Mouse (Mus musculus): ENCODE data around the gene Tbx1. TPM values are rescaled to one million over a fixed set of nuclear protein-coding genes. Genes with fewer than 3 reads are reported as not detected.
"Not testable (repeated sequence)": the region's sequence is repeated elsewhere in the genome, so short reads cannot be mapped to it uniquely, and the experiment has no call there.

Gene Tbx1
- polyA plus RNA-seq, 1 experiment from 2014 or later = 7.8 TPM

DNA sequence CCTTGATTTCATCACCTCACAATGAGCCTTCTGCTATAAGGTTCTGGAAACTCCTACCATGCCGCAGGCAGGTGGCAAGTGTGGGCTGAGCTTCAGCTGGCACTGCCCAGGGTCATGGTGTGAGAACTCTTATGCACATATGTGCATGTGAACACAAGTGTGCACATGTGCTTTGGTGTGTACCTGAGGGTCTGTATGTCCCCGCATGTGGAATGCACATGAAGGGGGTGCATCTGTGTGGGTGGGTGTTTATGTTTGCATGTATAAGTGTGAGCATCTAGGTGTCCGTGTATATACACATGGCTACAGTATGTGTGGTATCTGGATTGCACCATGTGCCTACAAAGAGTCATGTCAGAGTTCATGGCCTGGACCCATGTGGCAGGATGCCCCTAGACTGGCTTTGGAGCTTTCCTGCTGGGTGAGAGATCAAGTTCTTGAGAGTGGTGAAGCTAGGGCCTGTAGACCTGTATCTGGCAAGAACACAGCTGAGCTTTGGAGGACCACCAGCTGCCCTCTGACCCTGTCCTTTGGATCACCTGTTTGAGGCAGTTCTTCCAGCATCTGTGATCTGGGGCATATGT lies 53.0 kb downstream of the Tbx1 start:
- no peak for TF ChIP-seq CTCF (IDR thresholded peaks at IDR 0.05)
- TF ChIP-seq EP300 (IDR thresholded peaks at IDR 0.05) = no peak
- Histone ChIP-seq H3K4me1 (ENCODE audit: insufficient read depth, low read depth, low read length) (no peaks in the 10 kb centered on the region), H3K9ac (replicated peaks; ENCODE audit: low read depth) (no peak overlapping the region), H3K4me3 (ENCODE audit: low read depth, low read length) (no peak overlapping the region), H3K27me3 (replicated peaks; ENCODE audit: insufficient read depth, low read length) (no peaks in the 10 kb centered on the region), H3K9me3 (ENCODE audit: low read length) (no peaks in the 10 kb centered on the region), H3K36me3 (ENCODE audit: insufficient read depth, low read length) (no peaks in the 10 kb centered on the region), H3K27ac (ENCODE audit: low read length) (no peak overlapping the region), H3K4me2 (replicated peaks; ENCODE audit: low read depth, low read length) (no peak overlapping the region)
- WGBS = 86% methylated on average over 3 of the region's 3 CpGs
- ATAC-seq (no peak), DNase-seq (ENCODE audit: low spot score) (no peak)

DNA sequence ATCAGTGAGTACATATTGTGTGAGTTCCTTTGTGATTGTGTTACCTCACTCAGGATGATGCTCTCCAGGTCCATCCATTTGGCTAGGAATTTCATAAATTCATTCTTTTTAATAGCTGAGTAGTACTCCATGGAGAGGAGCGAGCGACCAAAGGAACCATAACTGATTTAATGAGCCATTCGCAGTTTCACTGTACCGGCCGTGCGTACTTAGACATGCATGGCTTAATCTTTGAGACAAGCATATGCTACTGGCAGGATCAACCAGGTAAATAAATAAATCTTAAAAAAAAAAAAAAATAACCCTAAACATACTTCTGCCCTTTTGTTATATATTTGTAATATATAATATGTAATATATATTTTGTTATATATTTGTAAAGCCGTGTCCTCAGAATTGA lies 57.4 kb downstream of the Tbx1 start:
- H3K4me2 ChIP-seq (replicated peaks; ENCODE audit: low read depth, low read length); H3K4me3 ChIP-seq (ENCODE audit: low read depth, low read length); H3K9me3 ChIP-seq (ENCODE audit: low read length); H3K27me3 ChIP-seq (replicated peaks; ENCODE audit: insufficient read depth, low read length); H3K9ac ChIP-seq (replicated peaks; ENCODE audit: low read depth); H3K4me1 ChIP-seq (ENCODE audit: insufficient read depth, low read depth, low read length); H3K27ac ChIP-seq (ENCODE audit: low read length); DNase-seq (ENCODE audit: low spot score); H3K36me3 ChIP-seq (ENCODE audit: insufficient read depth, low read length): not testable (repeated sequence)
- peak; percentile 95 for ATAC-seq
- 97% methylated on average over 7 of the region's 7 CpGs for WGBS

Other genes starting within 250 kb of the Tbx1 start
- 23.7 and 25.2 TPM in 2 replicates for gene Tango2, start 242.6 kb downstream of the Tbx1 start, polyA plus RNA-seq (2015; fragmentation: Nextera tagmentation; extraction: Ambion mirVana)
- gene Arvcf, start 242.5 kb downstream of the Tbx1 start, polyA plus RNA-seq (2015; fragmentation: Nextera tagmentation; extraction: Ambion mirVana) = 14.6 and 18.5 TPM in 2 replicates
- 20.0 and 20.9 TPM in 2 replicates for gene Txnrd2, start 164.3 kb downstream of the Tbx1 start, polyA plus RNA-seq (2015; fragmentation: Nextera tagmentation; extraction: Ambion mirVana)
- gene Comt, start 163.8 kb downstream of the Tbx1 start, polyA plus RNA-seq (2015; fragmentation: Nextera tagmentation; extraction: Ambion mirVana) = 109 and 111 TPM in 2 replicates
- gene Gnb1l, start 92.0 kb downstream of the Tbx1 start, polyA plus RNA-seq (2015; fragmentation: Nextera tagmentation; extraction: Ambion mirVana) = 8.1 and 8.4 TPM in 2 replicates
- gene Rtl10, start 91.8 kb downstream of the Tbx1 start, polyA plus RNA-seq (2015; fragmentation: Nextera tagmentation; extraction: Ambion mirVana) = 1.1 TPM in 2 replicates
- gene Gp1bb, start 31.7 kb upstream of the Tbx1 start, polyA plus RNA-seq (2015; fragmentation: Nextera tagmentation; extraction: Ambion mirVana) = 7.9 and 8.8 TPM in 2 replicates
- gene Gm49601, start 35.8 kb upstream of the Tbx1 start, polyA plus RNA-seq (2015; fragmentation: Nextera tagmentation; extraction: Ambion mirVana) = 2.2 and 3.1 TPM in 2 replicates
- 8.5 and 9.6 TPM in 2 replicates for gene Sept5, start 39.3 kb upstream of the Tbx1 start, polyA plus RNA-seq (2015; fragmentation: Nextera tagmentation; extraction: Ambion mirVana)
- 400 and 432 TPM in 2 replicates for gene Cldn5, start 186.2 kb upstream of the Tbx1 start, polyA plus RNA-seq (2015; fragmentation: Nextera tagmentation; extraction: Ambion mirVana)
- 75.4 and 81.7 TPM in 2 replicates for gene Ufd1, start 221.1 kb upstream of the Tbx1 start, polyA plus RNA-seq (2015; fragmentation: Nextera tagmentation; extraction: Ambion mirVana)
- gene Cdc45, start 221.3 kb upstream of the Tbx1 start, polyA plus RNA-seq (2015; fragmentation: Nextera tagmentation; extraction: Ambion mirVana) = 4.8 and 6.0 TPM in 2 replicates
- 23.7 and 28.9 TPM in 2 replicates for gene 2510002D24Rik, start 245.9 kb upstream of the Tbx1 start, polyA plus RNA-seq (2015; fragmentation: Nextera tagmentation; extraction: Ambion mirVana)
- not detected in 2 replicates for gene Gm28539, start 245.9 kb upstream of the Tbx1 start, polyA plus RNA-seq (2015; fragmentation: Nextera tagmentation; extraction: Ambion mirVana)

Data from lung, postnatal 0 days (tissue).